Mouse (Mus musculus): Measurements from ENCODE around the gene S100pbp. TPM values are rescaled to one million over a fixed set of nuclear protein-coding genes. Genes with fewer than 3 reads are reported as not detected.

The S100pbp gene
- polyA plus RNA-seq, 1 experiment from 2014 or later, result 15.7 TPM

GRCm38 (mm10) chr4:129158549-129158948, 31.0 kb downstream of the S100pbp start:
- H3K27ac ChIP-seq (replicated peaks in 1 of 2; ENCODE audit: control insufficient read depth in 1 of 2, insufficient read depth in 1 of 2, low read depth in 2 of 2, low read length in 2 of 2), result peak overlapping the region in 1 of 2 experiments; percentile 31; a peak in 1 of 4 replicates
- 22% methylated on average over 3 of the region's 3 CpGs for WGBS
- no peak overlapping the region for H3K9ac ChIP-seq (ENCODE audit: low read length)
- peaks cover 2 to 19% of the 10 kb centered on the region in 2 experiments for H3K4me1 ChIP-seq (ENCODE audit: control insufficient read depth in 2 of 2, insufficient read depth in 2 of 2, low read length in 2 of 2)
- no peak overlapping the region for H3K4me2 ChIP-seq (ENCODE audit: low read length)
- ATAC-seq (ENCODE audit: insufficient number of reproducible peaks, insufficient read depth, low FRiP score, low read depth), result no peak
- H3K4me3 ChIP-seq (ENCODE audit: control insufficient read depth in 1 of 2, insufficient read depth in 1 of 2, low read depth in 1 of 2, low read length in 2 of 2), result no peak overlapping the region
- no peaks in the 10 kb centered on the region for H3K9me3 ChIP-seq (ENCODE audit: control insufficient read depth, low read length)
- no peaks in the 10 kb centered on the region for H3K27me3 ChIP-seq (ENCODE audit: control insufficient read depth, insufficient read depth, low read length)
- H3K36me3 ChIP-seq (ENCODE audit: control insufficient read depth, insufficient read depth, low read length), result peaks cover 61% of the 10 kb centered on the region

- 67% methylated on average over 5 of the region's 5 CpGs for WGBS
- no peak for ATAC-seq (ENCODE audit: insufficient number of reproducible peaks, insufficient read depth, low FRiP score, low read depth)
- Histone ChIP-seq H3K9me3 (ENCODE audit: control insufficient read depth, low read length) (no peaks in the 10 kb centered on the region), H3K4me2 (ENCODE audit: low read length) (no peak overlapping the region), H3K9ac (ENCODE audit: low read length) (no peak overlapping the region), H3K27ac (replicated peaks in 1 of 2; ENCODE audit: control insufficient read depth in 1 of 2, insufficient read depth in 1 of 2, low read depth in 2 of 2, low read length in 2 of 2) (no peak overlapping the region), H3K27me3 (ENCODE audit: control insufficient read depth, insufficient read depth, low read length) (no peaks in the 10 kb centered on the region), H3K4me1 (ENCODE audit: control insufficient read depth in 2 of 2, insufficient read depth in 2 of 2, low read length in 2 of 2) (peaks cover 2 to 19% of the 10 kb centered on the region in 2 experiments), H3K36me3 (ENCODE audit: control insufficient read depth, insufficient read depth, low read length) (peaks cover 61% of the 10 kb centered on the region), H3K4me3 (ENCODE audit: control insufficient read depth in 1 of 2, insufficient read depth in 1 of 2, low read depth in 1 of 2, low read length in 2 of 2) (no peak overlapping the region)
These were observed 32.0 kb downstream of the S100pbp start for GRCm38 (mm10) chr4:129157541-129157940.

GRCm38 (mm10) chr4:129151276-129151811, 38.2 kb downstream of the S100pbp start:
- Histone ChIP-seq H3K27me3 (ENCODE audit: control insufficient read depth, insufficient read depth, low read length) (no peaks in the 10 kb centered on the region), H3K9me3 (ENCODE audit: control insufficient read depth, low read length) (no peaks in the 10 kb centered on the region), H3K4me3 (ENCODE audit: control insufficient read depth in 1 of 2, insufficient read depth in 1 of 2, low read depth in 1 of 2, low read length in 2 of 2) (no peak overlapping the region), H3K9ac (ENCODE audit: low read length) (no peak overlapping the region), H3K4me2 (ENCODE audit: low read length) (no peak overlapping the region), H3K27ac (replicated peaks in 1 of 2; ENCODE audit: control insufficient read depth in 1 of 2, insufficient read depth in 1 of 2, low read depth in 2 of 2, low read length in 2 of 2) (no peak overlapping the region), H3K4me1 (ENCODE audit: control insufficient read depth in 2 of 2, insufficient read depth in 2 of 2, low read length in 2 of 2) (peaks cover 2 to 16% of the 10 kb centered on the region in 2 experiments), H3K36me3 (ENCODE audit: control insufficient read depth, insufficient read depth, low read length) (peaks cover 72% of the 10 kb centered on the region)
- ATAC-seq (ENCODE audit: insufficient number of reproducible peaks, insufficient read depth, low FRiP score, low read depth), result no peak
- 93% methylated on average over 4 of the region's 4 CpGs for WGBS

- H3K9me3 ChIP-seq (ENCODE audit: control insufficient read depth, low read length), result no peaks in the 10 kb centered on the region
- peaks cover 57% of the 10 kb centered on the region for H3K36me3 ChIP-seq (ENCODE audit: control insufficient read depth, insufficient read depth, low read length)
- H3K9ac ChIP-seq (ENCODE audit: low read length), result no peak overlapping the region
- peaks cover 7 to 28% of the 10 kb centered on the region in 2 experiments for H3K4me1 ChIP-seq (ENCODE audit: control insufficient read depth in 2 of 2, insufficient read depth in 2 of 2, low read length in 2 of 2)
- no peaks in the 10 kb centered on the region for H3K27me3 ChIP-seq (ENCODE audit: control insufficient read depth, insufficient read depth, low read length)
- 71% methylated on average over 1 of the region's 1 CpGs for WGBS
- H3K27ac ChIP-seq (replicated peaks in 1 of 2; ENCODE audit: control insufficient read depth in 1 of 2, insufficient read depth in 1 of 2, low read depth in 2 of 2, low read length in 2 of 2), result no peak overlapping the region
- no peak overlapping the region for H3K4me2 ChIP-seq (ENCODE audit: low read length)
- H3K4me3 ChIP-seq (ENCODE audit: control insufficient read depth in 1 of 2, insufficient read depth in 1 of 2, low read depth in 1 of 2, low read length in 2 of 2), result no peak overlapping the region
- no peak for ATAC-seq (ENCODE audit: insufficient number of reproducible peaks, insufficient read depth, low FRiP score, low read depth)
These were observed 40.2 kb downstream of the S100pbp start for GRCm38 (mm10) chr4:129149321-129149720.

GRCm38 (mm10) chr4:129147552-129148103, 41.9 kb downstream of the S100pbp start:
- H3K4me2 ChIP-seq (ENCODE audit: low read length), result no peak overlapping the region
- H3K27ac ChIP-seq (replicated peaks in 1 of 2; ENCODE audit: control insufficient read depth in 1 of 2, insufficient read depth in 1 of 2, low read depth in 2 of 2, low read length in 2 of 2), result peak overlapping the region in 1 of 2 experiments; percentile 5; a peak in 1 of 4 replicates

GRCm38 (mm10) chr4:129146392-129146791, 43.1 kb downstream of the S100pbp start:
- peaks cover 40% of the 10 kb centered on the region for H3K36me3 ChIP-seq (ENCODE audit: control insufficient read depth, insufficient read depth, low read length)
- no peak overlapping the region for H3K4me3 ChIP-seq (ENCODE audit: control insufficient read depth in 1 of 2, insufficient read depth in 1 of 2, low read depth in 1 of 2, low read length in 2 of 2)
- no peak overlapping the region for H3K9ac ChIP-seq (ENCODE audit: low read length)
- no peaks in the 10 kb centered on the region for H3K9me3 ChIP-seq (ENCODE audit: control insufficient read depth, low read length)
- peaks cover 21 to 45% of the 10 kb centered on the region in 2 experiments for H3K4me1 ChIP-seq (ENCODE audit: control insufficient read depth in 2 of 2, insufficient read depth in 2 of 2, low read length in 2 of 2)
- H3K4me2 ChIP-seq (ENCODE audit: low read length), result no peak overlapping the region
- H3K27me3 ChIP-seq (ENCODE audit: control insufficient read depth, insufficient read depth, low read length), result no peaks in the 10 kb centered on the region
- no peak for ATAC-seq (ENCODE audit: insufficient number of reproducible peaks, insufficient read depth, low FRiP score, low read depth)
- WGBS, result 33% methylated on average over 2 of the region's 2 CpGs
- no peak overlapping the region for H3K27ac ChIP-seq (replicated peaks in 1 of 2; ENCODE audit: control insufficient read depth in 1 of 2, insufficient read depth in 1 of 2, low read depth in 2 of 2, low read length in 2 of 2)

More at GRCm38 (mm10) chr4:129147552-129148103, 41.9 kb downstream of the S100pbp start:
- Histone ChIP-seq H3K9ac (ENCODE audit: low read length) (no peak overlapping the region), H3K4me1 (ENCODE audit: control insufficient read depth in 2 of 2, insufficient read depth in 2 of 2, low read length in 2 of 2) (peaks cover 8 to 34% of the 10 kb centered on the region in 2 experiments), H3K27me3 (ENCODE audit: control insufficient read depth, insufficient read depth, low read length) (no peaks in the 10 kb centered on the region), H3K4me3 (ENCODE audit: control insufficient read depth in 1 of 2, insufficient read depth in 1 of 2, low read depth in 1 of 2, low read length in 2 of 2) (no peak overlapping the region), H3K9me3 (ENCODE audit: control insufficient read depth, low read length) (no peaks in the 10 kb centered on the region), H3K36me3 (ENCODE audit: control insufficient read depth, insufficient read depth, low read length) (peaks cover 49% of the 10 kb centered on the region)
- no peak for ATAC-seq (ENCODE audit: insufficient number of reproducible peaks, insufficient read depth, low FRiP score, low read depth)
- WGBS, result 60% methylated on average over 13 of the region's 13 CpGs

GRCm38 (mm10) chr4:129145943-129146342, 43.6 kb downstream of the S100pbp start:
- Histone ChIP-seq H3K4me1 (ENCODE audit: control insufficient read depth in 2 of 2, insufficient read depth in 2 of 2, low read length in 2 of 2) (peaks cover 23 to 49% of the 10 kb centered on the region in 2 experiments), H3K9ac (ENCODE audit: low read length) (no peak overlapping the region), H3K4me3 (ENCODE audit: control insufficient read depth in 1 of 2, insufficient read depth in 1 of 2, low read depth in 1 of 2, low read length in 2 of 2) (no peak overlapping the region), H3K36me3 (ENCODE audit: control insufficient read depth, insufficient read depth, low read length) (peaks cover 36% of the 10 kb centered on the region), H3K4me2 (ENCODE audit: low read length) (no peak overlapping the region), H3K9me3 (ENCODE audit: control insufficient read depth, low read length) (no peaks in the 10 kb centered on the region), H3K27me3 (ENCODE audit: control insufficient read depth, insufficient read depth, low read length) (no peaks in the 10 kb centered on the region), H3K27ac (replicated peaks in 1 of 2; ENCODE audit: control insufficient read depth in 1 of 2, insufficient read depth in 1 of 2, low read depth in 2 of 2, low read length in 2 of 2) (no peak overlapping the region)
- 65% methylated on average over 4 of the region's 4 CpGs for WGBS
- ATAC-seq (ENCODE audit: insufficient number of reproducible peaks, insufficient read depth, low FRiP score, low read depth), result no peak
